Mouse (Mus musculus) 3T3-L1 (cell line): Measurements from ENCODE around the gene Cfap57.

Experiments
- DNase-seq: peaks from one replicate; pipeline ENCODE4 v3.0.0-alpha.2; 2015; ENCODE audit warnings: low read depth, low spot score

Gene Cfap57

GRCm38 (mm10) chr4:118620279-118620966 is at the start of gene Cfap57, which contains the start of gene Ebna1bp2:
Cfap57 (minus strand) TSS chr4:118620777.
Ebna1bp2 (plus strand) TSS chr4:118620799.
- peak; percentile 97 for DNase-seq

- DNase-seq: no peak
Observed at GRCm38 (mm10) chr4:118658652-118659051, 38.1 kb upstream of the Cfap57 start, which contains the start of gene Olfr62. Olfr62 (plus strand) TSS chr4:118658952.

- peak; percentile 76 for DNase-seq
Observed at GRCm38 (mm10) chr4:118645234-118645633, 24.7 kb upstream of the Cfap57 start.

GRCm38 (mm10) chr4:118642346-118643190 is 22.0 kb upstream of the Cfap57 start:
- no peak for DNase-seq

- DNase-seq: no peak
Observed at GRCm38 (mm10) chr4:118630261-118630660, 9.7 kb upstream of the Cfap57 start.

- no peak for DNase-seq
Observed at GRCm38 (mm10) chr4:118621781-118622180, 1.2 kb upstream of the Cfap57 start.

- no peak for DNase-seq
Observed at GRCm38 (mm10) chr4:118620967-118621320, 367 bp upstream of the Cfap57 start.

GRCm38 (mm10) chr4:118615412-118615811 is 5.2 kb downstream of the Cfap57 start:
- no peak for DNase-seq

- DNase-seq: peak; percentile 10
Observed at GRCm38 (mm10) chr4:118612619-118613018, 8.0 kb downstream of the Cfap57 start.

- DNase-seq: no peak
Observed at GRCm38 (mm10) chr4:118609836-118610235, 10.7 kb downstream of the Cfap57 start.

- no peak for DNase-seq
Observed at GRCm38 (mm10) chr4:118604065-118604464, 16.5 kb downstream of the Cfap57 start.

- DNase-seq: no peak
Observed at GRCm38 (mm10) chr4:118589733-118590130, 30.8 kb downstream of the Cfap57 start.

- no peak for DNase-seq
Observed at GRCm38 (mm10) chr4:118589053-118589732, 31.4 kb downstream of the Cfap57 start.

GRCm38 (mm10) chr4:118582629-118583028 is 37.9 kb downstream of the Cfap57 start:
- no peak for DNase-seq

- DNase-seq: no peak
Observed at GRCm38 (mm10) chr4:118581508-118581907, 39.1 kb downstream of the Cfap57 start.

- DNase-seq: no peak
Observed at GRCm38 (mm10) chr4:118579313-118579712, 41.3 kb downstream of the Cfap57 start.

- peak; percentile 89 for DNase-seq
Observed at GRCm38 (mm10) chr4:118576097-118576496, 44.5 kb downstream of the Cfap57 start.

- DNase-seq: no peak
Observed at GRCm38 (mm10) chr4:118571441-118571840, 49.1 kb downstream of the Cfap57 start.

- no peak for DNase-seq
Observed at GRCm38 (mm10) chr4:118569320-118569719, 51.3 kb downstream of the Cfap57 start.

GRCm38 (mm10) chr4:118568709-118569108 is 51.9 kb downstream of the Cfap57 start:
- no peak for DNase-seq

- DNase-seq: peak; percentile 85
Observed at GRCm38 (mm10) chr4:118566161-118566676, 54.4 kb downstream of the Cfap57 start.

GRCm38 (mm10) chr4:118564926-118565279 is 55.7 kb downstream of the Cfap57 start:
- DNase-seq: no peak
